Mouse (Mus musculus) heart, embryonic 14.5 days (tissue): Measurements from ENCODE around the gene Gpd1l. TPM values are rescaled to one million over a fixed set of nuclear protein-coding genes. Genes with fewer than 3 reads are reported as not detected.

Source experiments
- ATAC-seq: fragments of 200-750 bp; cut with Nextera tagmentation; 2 replicates; pipeline ENCODE4 v1.8.0; 2017; ENCODE audit warnings: low read depth, moderate TSS enrichment; ENCODE audit not compliant: insufficient number of reproducible peaks, insufficient read depth, low FRiP score
- H3K27ac ChIP-seq, 2 experiments: fragments of 200-500 bp in 1 of 2; fragments of 300-500 bp in 1 of 2; sonication (generic) in 1 of 2; replicated peaks in 1 of 2; 2 replicates each; pipeline ENCODE4 v1.5.1; 2012 to 2014; ENCODE audit warnings: low read depth in 2 of 2, low read length in 2 of 2, control low read depth in 1 of 2, mild to moderate bottlenecking in 1 of 2, mixed read lengths in 1 of 2; ENCODE audit not compliant: control insufficient read depth in 1 of 2, insufficient read depth in 1 of 2
- H3K27me3 ChIP-seq: fragments of 300-500 bp; sonication (generic); 2 replicates; pipeline ENCODE4 v1.6.1; 2014; ENCODE audit warnings: mild to moderate bottlenecking, low read length, control low read depth; ENCODE audit not compliant: control insufficient read depth, insufficient read depth
- H3K36me3 ChIP-seq: fragments of 300-500 bp; sonication (generic); 2 replicates; pipeline ENCODE4 v1.6.1; 2014; ENCODE audit warnings: mild to moderate bottlenecking, control low read depth, low read length, mixed read lengths; ENCODE audit not compliant: control insufficient read depth, insufficient read depth
- H3K4me1 ChIP-seq, 2 experiments: fragments of 200-500 bp in 1 of 2; fragments of 300-500 bp in 1 of 2; sonication (generic) in 1 of 2; 2 replicates each; pipeline ENCODE4 v1.6.1; 2012 to 2014; ENCODE audit warnings: low read length in 2 of 2, control low read depth in 1 of 2, mixed read lengths in 1 of 2; ENCODE audit not compliant: control insufficient read depth in 2 of 2, insufficient read depth in 2 of 2
- H3K4me2 ChIP-seq: fragments of 300-500 bp; sonication (generic); 2 replicates; pipeline ENCODE4 v1.6.1; 2014; ENCODE audit warnings: mild to moderate bottlenecking, low read length
- H3K4me3 ChIP-seq, 2 experiments: fragments of 200-500 bp in 1 of 2; fragments of 300-500 bp in 1 of 2; sonication (generic) in 1 of 2; 2 replicates each; pipeline ENCODE4 v1.5.1; 2012 to 2014; ENCODE audit warnings: low read length in 2 of 2, mild to moderate bottlenecking in 2 of 2, control low read depth in 1 of 2, low read depth in 1 of 2, moderate library complexity in 1 of 2; ENCODE audit not compliant: control insufficient read depth in 1 of 2, insufficient read depth in 1 of 2
- H3K9ac ChIP-seq: fragments of 300-500 bp; sonication (generic); 2 replicates; pipeline ENCODE4 v1.6.1; 2014; ENCODE audit warnings: mild to moderate bottlenecking, low read length
- H3K9me3 ChIP-seq: fragments of 300-500 bp; sonication (generic); 2 replicates; pipeline ENCODE4 v1.6.1; 2016; ENCODE audit warnings: low read length, control low read depth; ENCODE audit not compliant: control insufficient read depth
- WGBS: fragments of 180-500 bp; shearing (Covaris S2); extraction: QIAGEN DNeasy Blood & Tissue Kit; methylation state at CpG from one replicate; pipeline ENCODE4 v1.1.7; 2014; 5-methylcytosine and 5-hydroxymethylcytosine counted together
- polyA plus RNA-seq: library from polyadenylated mRNA; unstranded; fragments of >200 nt; fragmentation: Nextera tagmentation; extraction: Ambion mirVana; gene quantifications from 2 replicates; pipeline ENCODE4 v1.2.1, GENCODE M21; 2014

Gene Gpd1l
- polyA plus RNA-seq, 1 experiment from 2014 or later: 14.6 TPM

DNA sequence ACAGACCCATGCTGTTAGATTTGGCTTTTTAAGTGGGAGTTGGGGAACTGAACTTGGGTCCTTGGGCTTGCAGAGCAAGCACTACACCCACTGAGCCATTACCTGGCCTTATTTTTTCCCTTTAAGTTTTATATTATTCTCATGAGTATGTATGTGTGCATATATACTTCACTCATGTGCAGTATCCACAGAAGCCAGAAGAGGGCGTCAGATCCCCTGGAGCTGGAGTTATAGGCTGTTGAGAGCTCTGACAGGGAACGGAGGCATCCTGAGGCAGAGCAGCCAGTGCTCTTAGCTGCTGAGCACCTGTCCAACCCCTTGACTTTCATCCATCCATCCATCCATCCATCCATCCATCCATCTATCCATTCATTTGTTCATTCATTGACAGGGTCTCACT, 2.9 kb upstream of the Gpd1l start:
- Histone ChIP-seq H3K9me3 (0 out of 2 replicates have a peak, but pooled peaks cover under 1% of the 10 kb centered on the region), H3K27ac (no peak overlapping the region), H3K36me3 (no peaks in the 10 kb centered on the region), H3K27me3 (no peaks in the 10 kb centered on the region), H3K9ac (no peak overlapping the region), H3K4me3 (no peak overlapping the region), H3K4me1 (peaks cover 7 to 13% of the 10 kb centered on the region in 2 experiments; a peak in 3 of 4 replicates), H3K4me2 (no peak overlapping the region)
- no peak for ATAC-seq
- WGBS: 72% methylated on average over 2 of the region's 2 CpGs

DNA sequence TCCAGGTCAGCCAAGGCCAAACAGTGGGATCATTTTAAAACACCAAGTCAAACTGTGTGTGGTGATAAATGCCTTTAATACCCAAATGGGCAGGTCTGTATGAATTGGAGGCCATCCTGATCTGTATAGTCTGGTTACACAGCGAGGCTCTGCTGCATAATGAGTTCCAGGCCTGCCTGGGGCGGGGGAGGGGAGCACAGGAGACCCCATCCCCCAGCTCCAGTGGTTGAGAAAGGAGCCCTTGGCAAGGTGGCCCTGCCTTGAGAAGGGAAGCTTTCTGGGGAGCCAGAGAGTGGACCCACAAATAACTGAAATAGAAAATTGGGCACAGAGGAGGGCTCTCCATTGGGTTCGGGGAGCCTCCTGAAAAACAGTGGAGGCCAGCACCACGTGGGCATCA, 1.5 kb upstream of the Gpd1l start:
- H3K4me2 ChIP-seq: no peak overlapping the region
- no peaks in the 10 kb centered on the region for H3K9me3 ChIP-seq
- H3K4me1 ChIP-seq: peaks cover 7 to 13% of the 10 kb centered on the region in 2 experiments; a peak in 3 of 4 replicates
- H3K9ac ChIP-seq: no peak overlapping the region
- H3K4me3 ChIP-seq: no peak overlapping the region
- no peak for ATAC-seq
- no peaks in the 10 kb centered on the region for H3K27me3 ChIP-seq
- no peak overlapping the region for H3K27ac ChIP-seq
- no peaks in the 10 kb centered on the region for H3K36me3 ChIP-seq
- WGBS: 76% methylated on average over 4 of the region's 4 CpGs

DNA sequence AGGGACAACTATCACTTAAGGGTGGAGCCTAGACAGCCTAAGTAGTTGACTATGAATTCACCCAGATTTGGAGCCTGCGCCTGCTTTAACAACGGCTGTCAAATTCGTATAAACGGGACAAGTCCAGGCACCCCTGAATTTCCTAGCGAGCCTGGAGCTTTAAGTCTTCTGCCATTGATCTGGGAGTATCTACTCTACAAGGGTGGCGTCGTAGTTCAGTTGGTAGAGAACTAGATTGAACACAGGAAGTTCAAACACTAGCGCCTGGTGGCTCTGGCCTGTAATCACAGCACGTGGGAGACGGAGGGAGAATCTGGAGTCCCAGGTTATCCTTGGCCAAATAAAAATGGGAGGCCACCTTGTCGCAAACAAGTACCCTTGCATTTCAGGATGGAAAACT, 444 bp upstream of the Gpd1l start:
- 60% methylated on average over 11 of the region's 11 CpGs for WGBS
- H3K4me3 ChIP-seq: peak overlapping the region; percentile 17 to 69; a peak in 3 of 4 replicates
- 0 out of 2 replicates have a peak overlapping the region, but pooled peaks have one; percentile 83 for H3K9ac ChIP-seq
- H3K4me1 ChIP-seq: peaks cover 7 to 13% of the 10 kb centered on the region in 2 experiments; a peak in 3 of 4 replicates
- no peaks in the 10 kb centered on the region for H3K9me3 ChIP-seq
- no peak overlapping the region for H3K27ac ChIP-seq
- no peaks in the 10 kb centered on the region for H3K36me3 ChIP-seq
- H3K4me2 ChIP-seq: peak overlapping the region; percentile 98
- ATAC-seq: no peak
- no peaks in the 10 kb centered on the region for H3K27me3 ChIP-seq

DNA sequence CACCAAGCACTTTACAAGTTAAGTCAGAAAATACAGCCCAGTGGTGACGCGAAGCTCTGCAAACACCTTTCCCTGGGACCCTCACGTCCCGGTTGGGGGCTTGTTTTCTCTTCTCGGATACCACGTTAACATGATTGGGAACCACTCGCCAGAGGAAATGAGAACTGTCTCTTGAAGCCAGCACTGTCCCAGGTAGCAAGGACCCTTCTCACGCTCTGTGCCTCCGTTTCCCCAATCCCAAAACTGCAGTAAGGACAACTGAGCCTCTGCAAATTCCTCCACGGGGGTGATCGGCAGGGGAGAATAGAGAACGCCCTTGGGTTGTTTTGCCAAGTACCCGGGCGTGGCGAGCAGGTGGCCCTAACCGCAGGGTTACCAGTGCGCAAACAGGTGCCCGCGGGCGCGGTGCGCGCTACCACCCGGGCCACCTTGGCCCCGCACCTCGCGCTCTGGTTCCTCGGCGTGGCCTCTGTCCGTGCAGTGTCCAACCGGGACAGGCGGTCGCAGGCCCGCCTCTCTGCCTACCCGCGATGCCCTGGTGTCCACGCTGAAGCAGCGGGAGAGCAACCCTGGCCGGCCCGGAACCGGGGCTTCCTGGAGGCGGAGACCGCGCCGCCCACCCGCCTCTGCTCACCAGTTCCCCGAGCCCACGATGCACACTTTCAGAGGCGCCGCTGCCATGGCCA, 607 bp downstream of the Gpd1l start:
- H3K4me2 ChIP-seq: peak overlapping the region; percentile 98
- H3K27me3 ChIP-seq: no peaks in the 10 kb centered on the region
- H3K9ac ChIP-seq: peak overlapping the region; percentile 83
- no peaks in the 10 kb centered on the region for H3K9me3 ChIP-seq
- ATAC-seq: peak; percentile 24
- peak overlapping the region; percentile 69 to 76 for H3K4me3 ChIP-seq
- peaks cover 7 to 13% of the 10 kb centered on the region in 2 experiments; a peak in 3 of 4 replicates for H3K4me1 ChIP-seq
- H3K27ac ChIP-seq: peak overlapping the region; percentile 64 to 76
- WGBS: under 1% methylated on average over 46 of the region's 50 CpGs
- no peaks in the 10 kb centered on the region for H3K36me3 ChIP-seq

DNA sequence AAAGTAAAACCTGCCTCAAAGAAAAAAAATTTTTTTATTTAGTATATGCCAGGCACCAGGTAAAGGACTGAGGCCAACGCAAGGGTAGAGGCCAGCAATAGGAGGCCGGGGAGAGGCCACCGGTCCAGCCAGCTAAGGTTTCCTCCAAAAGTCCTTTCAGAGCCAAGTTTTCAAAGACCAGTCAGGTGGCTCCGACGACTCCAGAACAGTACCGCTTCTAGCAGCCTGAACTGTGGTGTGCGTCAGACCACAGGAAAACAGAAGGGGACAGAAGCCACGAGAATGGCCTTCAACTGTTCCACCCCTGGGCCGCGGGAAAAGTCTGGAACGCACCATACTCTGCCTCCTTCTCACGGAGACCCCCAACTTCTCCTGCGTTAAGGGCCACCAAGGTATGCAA, 1.2 kb downstream of the Gpd1l start:
- Histone ChIP-seq H3K4me2 (peak overlapping the region; percentile 98), H3K4me1 (peaks cover 7 to 13% of the 10 kb centered on the region in 2 experiments; a peak in 3 of 4 replicates), H3K9ac (peak overlapping the region; percentile 83), H3K27ac (no peak overlapping the region), H3K36me3 (no peaks in the 10 kb centered on the region), H3K27me3 (no peaks in the 10 kb centered on the region), H3K9me3 (no peaks in the 10 kb centered on the region), H3K4me3 (peak overlapping the region; percentile 69 to 76)
- no peak for ATAC-seq
- 23% methylated on average over 13 of the region's 13 CpGs for WGBS

DNA sequence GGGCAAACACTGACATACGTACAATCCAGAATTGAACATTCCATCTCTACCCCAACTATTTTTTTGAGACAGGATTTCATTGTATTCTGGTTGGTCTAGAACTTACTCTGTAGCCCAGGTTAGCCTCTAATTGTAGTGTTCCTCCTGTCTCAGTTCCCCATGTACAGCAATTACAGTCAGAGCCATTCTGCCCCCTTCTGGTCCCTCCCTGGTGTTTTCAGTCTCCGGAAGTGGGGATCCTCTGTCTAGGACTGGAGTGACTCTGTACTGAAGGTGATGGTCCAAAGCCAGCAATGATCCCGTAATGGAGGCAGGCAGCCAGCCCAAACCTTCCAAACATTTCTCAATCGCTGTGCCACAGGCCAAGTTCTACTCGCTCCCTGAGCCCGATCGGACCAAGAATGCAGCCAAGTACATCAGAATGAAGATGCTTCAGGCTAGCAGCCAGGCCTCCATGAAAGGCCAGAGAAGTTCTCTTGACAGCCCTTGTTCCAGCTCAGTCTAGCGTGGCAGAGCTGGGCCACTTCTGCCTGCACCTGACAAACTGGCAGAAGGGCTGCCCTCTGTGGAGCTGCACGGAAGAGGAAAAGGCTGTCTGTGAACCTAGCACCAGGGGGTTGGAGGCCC, 3.2 kb downstream of the Gpd1l start:
- no peak overlapping the region for H3K27ac ChIP-seq
- H3K9ac ChIP-seq: no peak overlapping the region
- H3K4me2 ChIP-seq: no peak overlapping the region
- no peak for ATAC-seq
- WGBS: 88% methylated on average over 9 of the region's 9 CpGs
- H3K4me3 ChIP-seq: no peak overlapping the region
- H3K9me3 ChIP-seq: no peaks in the 10 kb centered on the region
- peaks cover 7 to 14% of the 10 kb centered on the region in 2 experiments; a peak in 3 of 4 replicates for H3K4me1 ChIP-seq
- no peaks in the 10 kb centered on the region for H3K27me3 ChIP-seq
- H3K36me3 ChIP-seq: no peaks in the 10 kb centered on the region

DNA sequence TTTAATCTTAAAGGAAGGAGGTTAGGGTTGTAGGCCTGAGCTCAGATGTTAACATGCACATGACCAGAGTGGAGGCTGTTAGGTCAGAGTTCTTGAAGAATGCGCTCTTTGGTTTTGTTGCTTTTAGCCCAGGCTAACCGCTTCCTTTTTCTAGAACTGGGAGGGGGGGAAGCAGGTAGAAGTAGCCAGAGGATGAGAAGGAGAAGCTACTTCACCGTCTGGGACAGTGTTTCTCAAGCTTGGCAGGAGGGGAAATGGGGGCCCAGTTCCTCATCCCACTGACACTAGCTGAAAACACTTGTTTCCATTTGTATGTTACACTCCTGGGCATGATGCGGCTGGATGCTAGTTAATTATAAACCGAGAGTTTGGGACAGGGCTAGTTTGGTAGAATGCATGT, 8.2 kb downstream of the Gpd1l start:
- no peaks in the 10 kb centered on the region for H3K9me3 ChIP-seq
- no peak overlapping the region for H3K9ac ChIP-seq
- no peaks in the 10 kb centered on the region for H3K36me3 ChIP-seq
- H3K27ac ChIP-seq: no peak overlapping the region
- H3K4me2 ChIP-seq: no peak overlapping the region
- H3K4me1 ChIP-seq: peaks cover 11 to 23% of the 10 kb centered on the region in 2 experiments
- no peaks in the 10 kb centered on the region for H3K27me3 ChIP-seq
- no peak overlapping the region for H3K4me3 ChIP-seq
- 91% methylated on average over 5 of the region's 5 CpGs for WGBS
- no peak for ATAC-seq
